Mouse (Mus musculus) fat pad, adult 2 months (tissue): Measurements from ENCODE around the gene Iqsec1.

Experiments used
- DNase-seq: peaks from one replicate; pipeline ENCODE4 v3.0.0-alpha.2; 2011; ENCODE audit warnings: low read depth, low spot score; ENCODE audit errors: extremely low read depth

Gene Iqsec1

GRCm38 (mm10) chr6:90892401-90892800 is 96.1 kb downstream of the Iqsec1 start:
- DNase-seq, result no peak

GRCm38 (mm10) chr6:90889356-90890285 is 98.9 kb downstream of the Iqsec1 start:
- no peak for DNase-seq

- no peak for DNase-seq
These were observed 101.3 kb downstream of the Iqsec1 start for GRCm38 (mm10) chr6:90887024-90887775.

DNA sequence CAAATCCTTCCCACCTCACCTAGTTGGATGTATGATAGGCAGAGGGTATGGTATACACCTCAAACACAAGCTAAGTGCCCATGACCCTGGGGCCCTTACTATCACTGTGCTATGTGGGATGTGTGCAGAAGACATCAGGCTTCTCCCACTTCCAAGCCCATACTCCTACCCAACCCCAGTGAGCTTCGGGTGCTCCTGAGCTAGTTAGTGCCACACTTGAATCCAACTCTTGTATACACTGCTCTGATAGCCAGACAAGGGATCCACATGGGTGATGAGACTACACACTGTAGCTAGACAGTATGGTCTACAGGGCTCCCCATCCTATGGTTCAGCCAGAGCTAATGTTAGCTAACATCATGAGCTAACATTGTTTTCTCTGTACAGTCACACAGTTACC is 102.9 kb downstream of the Iqsec1 start:
- DNase-seq, result no peak

DNA sequence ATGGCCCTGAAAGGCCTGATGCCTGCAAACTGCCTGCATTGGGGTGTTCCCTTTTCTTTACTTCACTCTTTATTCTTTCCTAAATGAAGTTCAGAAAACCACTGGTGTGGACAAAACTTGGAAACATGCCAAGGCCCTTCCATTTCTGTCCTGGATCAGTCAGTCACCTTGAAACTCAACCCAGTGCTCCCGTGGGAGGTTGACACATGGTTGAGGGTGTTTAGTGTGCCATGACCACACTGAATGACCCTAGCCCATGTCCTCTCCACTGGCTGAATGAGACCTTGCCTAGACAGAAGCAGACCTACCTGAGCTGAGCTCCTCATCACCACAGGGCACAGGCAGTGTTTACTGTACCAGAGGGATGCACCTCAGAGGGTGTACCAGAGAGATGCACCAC is 103.9 kb downstream of the Iqsec1 start:
- DNase-seq, result no peak

DNA sequence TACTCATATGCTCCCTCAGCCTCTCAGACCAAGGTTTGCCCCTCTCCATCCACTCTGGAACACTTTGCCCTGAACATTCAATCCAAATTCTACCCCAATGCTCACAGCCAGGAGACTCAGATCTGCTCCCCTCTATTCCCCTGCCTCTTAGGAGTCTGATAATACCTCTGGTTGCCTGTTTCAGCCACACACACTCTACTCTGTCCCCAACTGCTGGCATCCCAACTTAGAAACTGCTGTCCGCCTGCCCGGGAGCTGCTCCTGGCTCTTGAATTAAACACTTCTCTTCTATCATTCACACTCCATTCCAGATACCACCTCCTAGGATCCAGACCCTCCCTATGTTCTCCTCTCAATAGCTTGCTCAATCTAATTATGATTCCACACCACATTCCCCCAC is 107.5 kb downstream of the Iqsec1 start:
- no peak for DNase-seq

DNA sequence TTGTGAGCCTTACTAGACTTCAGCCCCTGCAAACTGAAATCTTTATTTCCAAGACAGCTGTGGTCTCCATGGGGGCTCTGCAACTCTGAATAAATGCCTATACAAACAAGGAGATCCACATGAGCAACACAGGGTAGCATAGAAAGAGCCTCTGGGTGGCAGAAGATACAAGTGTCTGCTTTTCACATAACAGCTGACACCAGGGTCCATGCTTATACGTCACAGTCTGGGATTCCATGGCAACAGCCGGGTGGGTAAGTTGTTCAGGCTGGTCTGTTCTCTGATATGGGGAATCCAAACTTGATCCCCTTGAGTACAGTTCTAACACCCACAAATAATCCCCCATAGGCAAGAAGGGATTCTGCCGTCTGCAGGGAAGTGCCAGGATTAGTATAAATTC is 108.1 kb downstream of the Iqsec1 start:
- DNase-seq, result no peak

GRCm38 (mm10) chr6:90871581-90871980 is 116.9 kb downstream of the Iqsec1 start:
- no peak for DNase-seq

- no peak for DNase-seq
These were observed 120.5 kb downstream of the Iqsec1 start for GRCm38 (mm10) chr6:90868033-90868432.

DNA sequence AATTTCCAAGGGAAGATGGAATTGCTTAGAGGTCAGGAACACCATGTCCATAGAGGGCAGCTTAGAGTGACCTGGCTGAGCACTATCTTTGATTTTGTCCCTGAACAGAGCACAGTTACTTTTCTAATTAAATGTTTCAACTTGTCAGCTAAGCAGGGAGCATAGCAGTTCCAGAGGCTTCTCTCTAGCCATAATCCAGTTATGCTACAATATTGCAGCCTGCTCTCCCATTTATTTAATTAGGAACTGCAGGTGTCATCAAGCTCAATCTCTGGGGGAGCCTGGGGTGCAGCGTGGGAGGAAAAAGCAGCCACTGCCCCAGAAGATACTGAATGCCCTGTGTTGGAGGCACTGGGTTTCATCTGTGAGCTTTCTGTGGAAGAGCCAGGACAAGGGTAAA is 127.1 kb downstream of the Iqsec1 start:
- DNase-seq, result no peak

DNA sequence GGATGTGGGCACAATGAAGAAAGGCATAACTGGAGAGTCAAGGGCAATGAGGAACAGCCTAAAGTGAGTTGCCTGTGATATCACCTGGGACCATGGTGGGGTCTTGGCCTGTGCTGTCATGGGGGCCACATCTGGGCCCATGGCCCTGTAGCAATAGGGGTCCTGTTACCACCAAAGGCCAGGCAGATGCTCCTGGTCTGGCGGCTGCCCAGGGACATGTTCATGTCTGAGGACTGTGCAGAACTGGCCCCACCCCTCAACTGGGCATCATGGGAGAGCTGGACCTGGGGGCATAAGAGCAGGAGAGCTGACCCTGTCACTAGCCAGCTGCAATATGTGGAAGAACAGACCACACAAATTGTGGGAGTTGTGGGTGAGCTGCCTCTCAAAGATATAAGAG is 130.6 kb downstream of the Iqsec1 start:
- DNase-seq, result no peak

- DNase-seq, result no peak
These were observed 136.1 kb downstream of the Iqsec1 start for GRCm38 (mm10) chr6:90852360-90852759.

DNA sequence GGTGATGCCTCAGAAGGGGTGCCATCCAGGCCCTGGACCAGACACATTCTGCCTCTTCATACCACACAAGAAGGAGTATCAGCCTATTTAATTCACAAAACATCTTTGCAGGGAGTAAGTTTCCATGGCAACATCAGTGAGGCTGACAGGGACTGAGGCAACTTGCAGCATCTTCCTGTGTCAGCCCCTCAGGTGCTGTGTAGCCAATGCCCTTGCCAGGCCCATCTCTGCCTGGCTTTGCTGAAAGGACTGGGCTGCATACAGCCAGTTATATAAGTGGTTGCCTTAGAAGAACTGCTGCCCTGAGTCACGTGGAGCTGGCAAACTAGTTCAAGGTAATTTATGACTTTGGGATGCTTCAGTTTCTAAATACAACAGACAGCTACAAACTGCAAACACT is 140.4 kb downstream of the Iqsec1 start:
- DNase-seq, result no peak

DNA sequence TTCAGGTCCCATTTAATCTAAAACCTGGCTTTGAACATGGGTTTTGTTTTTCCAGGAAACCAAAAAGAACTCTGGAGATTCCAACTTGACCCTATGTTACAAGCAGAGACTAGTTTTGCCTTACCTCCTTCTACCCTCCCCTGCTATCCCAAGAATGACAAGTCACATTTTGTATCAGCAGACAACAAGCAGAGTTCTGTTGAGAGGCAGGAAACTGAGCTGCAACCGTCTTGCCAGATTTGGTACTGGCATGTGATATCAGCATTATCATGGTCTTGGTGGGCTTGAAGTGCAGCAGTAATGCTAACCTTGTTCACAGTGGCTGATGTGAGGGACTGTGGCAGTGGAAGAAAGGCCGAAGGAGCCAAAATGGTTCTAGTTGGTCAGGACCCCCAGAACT is 141.0 kb downstream of the Iqsec1 start:
- no peak for DNase-seq

DNA sequence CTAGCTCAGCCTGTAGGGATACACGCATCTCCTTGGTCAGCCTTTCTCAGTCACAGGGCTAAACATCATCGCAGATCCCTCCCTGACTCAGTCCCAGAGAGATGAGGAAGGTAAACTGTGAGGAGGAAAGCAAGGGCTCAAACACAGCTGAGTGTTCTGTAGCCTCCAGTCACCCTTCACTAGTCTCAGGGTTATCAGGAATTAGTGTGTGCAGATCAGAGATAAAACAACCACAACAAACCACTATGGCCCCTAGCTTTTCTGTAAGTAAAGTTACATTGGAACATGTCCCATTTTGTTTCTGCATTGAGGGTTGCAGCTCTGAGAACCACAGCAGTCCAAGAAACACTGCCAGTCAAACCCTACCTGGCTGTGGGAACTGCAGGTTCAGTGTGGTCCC is 148.5 kb downstream of the Iqsec1 start:
- no peak for DNase-seq

GRCm38 (mm10) chr6:90836749-90837148 is 151.7 kb downstream of the Iqsec1 start:
- no peak for DNase-seq

DNA sequence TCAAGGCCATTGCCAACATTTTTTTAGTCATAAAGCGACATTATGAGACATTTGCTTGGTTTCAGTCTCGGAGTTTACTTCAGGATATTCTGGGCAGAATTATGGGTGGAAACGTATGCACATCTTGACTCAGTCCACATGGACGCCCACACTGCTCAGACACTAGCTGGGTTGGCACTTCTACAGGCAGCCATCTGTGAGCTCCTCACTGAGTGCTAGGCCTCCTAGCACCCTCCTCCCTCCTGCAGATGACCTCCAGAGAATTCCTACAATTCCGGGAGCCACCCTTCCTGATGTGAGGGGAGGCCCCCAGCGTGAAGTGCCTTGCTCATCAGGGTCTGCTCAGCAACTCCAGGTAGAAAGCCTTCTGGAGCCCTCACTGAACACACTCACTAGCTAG is 158.9 kb downstream of the Iqsec1 start:
- DNase-seq, result no peak

- DNase-seq, result no peak
These were observed 163.4 kb downstream of the Iqsec1 start for GRCm38 (mm10) chr6:90825063-90825462.

DNA sequence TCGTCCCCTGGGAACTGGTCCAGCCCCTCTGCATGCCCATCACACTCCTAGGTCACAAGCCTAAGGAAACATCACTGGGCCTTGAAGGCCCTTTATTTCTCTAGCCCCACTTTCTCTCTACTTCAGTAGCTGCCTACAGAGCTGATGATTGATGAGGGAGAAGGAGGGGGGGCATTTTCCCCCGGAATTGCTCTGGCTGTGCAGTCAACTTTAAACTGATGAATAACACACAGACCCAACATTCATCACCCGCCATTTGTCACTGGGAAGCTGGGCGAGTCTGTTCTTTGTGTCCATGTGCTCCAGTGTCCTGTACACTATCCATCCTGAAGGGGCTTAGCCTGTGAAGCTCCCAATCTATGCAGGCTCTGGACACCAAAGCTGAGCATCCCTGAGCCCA is 165.2 kb downstream of the Iqsec1 start:
- no peak for DNase-seq

GRCm38 (mm10) chr6:90821916-90822602 is 166.4 kb downstream of the Iqsec1 start:
- DNase-seq, result no peak

DNA sequence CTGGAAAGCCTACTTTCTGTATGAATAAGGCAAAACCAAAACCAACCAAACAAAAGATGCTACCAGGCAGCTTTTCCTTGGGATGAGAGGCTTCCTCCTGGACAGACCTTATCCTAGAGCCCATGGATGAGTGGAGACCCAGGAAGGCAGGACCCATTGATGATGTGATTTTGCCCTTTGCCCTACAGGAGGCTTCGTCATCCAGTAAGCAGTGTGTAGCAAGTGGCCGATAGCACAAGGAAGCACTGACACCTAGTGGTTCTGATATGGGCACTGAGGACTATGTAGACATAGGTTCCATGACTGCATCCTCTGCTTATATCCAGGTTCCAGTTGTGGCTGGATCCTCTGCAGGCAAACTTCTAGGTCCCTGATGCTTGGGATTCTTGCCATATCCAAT is 168.6 kb downstream of the Iqsec1 start:
- DNase-seq, result no peak

DNA sequence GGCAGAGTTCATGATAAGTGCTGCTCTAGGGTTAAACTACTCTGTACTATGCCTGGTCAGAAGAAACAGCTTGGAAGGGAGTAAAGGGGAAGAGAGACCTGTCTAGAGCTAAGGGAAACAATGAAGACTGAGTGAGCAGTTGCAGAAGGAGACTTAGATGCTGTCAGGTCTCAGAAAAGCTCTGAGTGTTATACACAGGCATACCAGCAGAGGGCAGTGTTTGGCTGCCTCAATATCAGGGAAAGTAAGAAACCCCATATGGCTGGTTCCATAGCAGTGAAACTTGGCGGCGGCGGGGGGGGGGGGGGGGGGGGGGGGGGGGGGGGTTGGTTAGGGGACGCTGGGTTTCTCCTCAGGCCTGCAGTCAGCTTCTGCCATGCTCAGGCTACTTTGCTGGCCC is 169.5 kb downstream of the Iqsec1 start:
- no peak for DNase-seq
